Mouse (Mus musculus): ENCODE measurements at regions not wholly inside any gene's neighbourhood (a gene's known extent, or its start where the extent isn't known, plus 50 kb on each side); places are given as distances from the start of the nearest gene placed in this dataset.

GRCm38 (mm10) chr6:11709465-11709864, 197.8 kb downstream of the Ndufa4 start:
- no peak for ATAC-seq (replicated peaks; ENCODE audit: low FRiP score, low read depth)
- H3K27me3 ChIP-seq (ENCODE audit: insufficient read depth, low read length), result no peaks in the 10 kb centered on the region
- H3K4me1 ChIP-seq (replicated peaks; ENCODE audit: insufficient read depth, low read length), result no peaks in the 10 kb centered on the region
- no peak overlapping the region for H3K4me2 ChIP-seq (ENCODE audit: low read length)
- TF ChIP-seq CTCF (IDR thresholded peaks at IDR 0.05; ENCODE audit: low read depth), result no peak
- no peak for DNase-seq (ENCODE audit: low spot score)
- no peak overlapping the region for H3K9ac ChIP-seq (ENCODE audit: low read depth, low read length)
- H3K27ac ChIP-seq, result no peak overlapping the region
- H3K4me3 ChIP-seq (replicated peaks; ENCODE audit: low read depth, low read length), result no peak overlapping the region
- H3K9me3 ChIP-seq (replicated peaks; ENCODE audit: low read length), result no peaks in the 10 kb centered on the region
- H3K36me3 ChIP-seq (ENCODE audit: insufficient read depth, low read length), result no peaks in the 10 kb centered on the region
